Mouse (Mus musculus): Measurements from ENCODE around the gene Cxcl5.
"Not testable (repeated sequence)": the region's sequence is repeated elsewhere in the genome, so short reads cannot be mapped to it uniquely, and the experiment has no call there.

Cxcl5 gene

DNA sequence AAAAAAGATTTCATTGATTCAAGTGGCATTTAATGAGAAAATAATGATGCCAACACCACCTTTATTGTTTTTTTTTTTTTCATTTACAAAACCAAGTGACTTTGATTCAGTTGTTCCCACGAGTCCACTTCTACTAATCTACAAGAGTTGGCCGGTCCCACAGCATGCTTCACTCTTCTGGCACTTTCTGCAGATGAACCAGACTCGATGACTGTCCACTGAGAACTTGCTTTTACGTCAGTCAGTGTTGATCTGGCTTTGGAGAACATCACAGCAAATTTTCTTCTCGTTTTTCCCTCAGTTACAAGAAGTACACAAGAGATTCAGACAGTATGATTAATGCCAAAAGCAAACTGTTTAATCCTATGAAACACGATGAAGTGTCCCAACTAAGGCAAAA, 19.7 kb downstream of the Cxcl5 start:
- no peak for ATAC-seq (ENCODE audit: insufficient number of reproducible peaks, low FRiP score, low TSS enrichment)

DNA sequence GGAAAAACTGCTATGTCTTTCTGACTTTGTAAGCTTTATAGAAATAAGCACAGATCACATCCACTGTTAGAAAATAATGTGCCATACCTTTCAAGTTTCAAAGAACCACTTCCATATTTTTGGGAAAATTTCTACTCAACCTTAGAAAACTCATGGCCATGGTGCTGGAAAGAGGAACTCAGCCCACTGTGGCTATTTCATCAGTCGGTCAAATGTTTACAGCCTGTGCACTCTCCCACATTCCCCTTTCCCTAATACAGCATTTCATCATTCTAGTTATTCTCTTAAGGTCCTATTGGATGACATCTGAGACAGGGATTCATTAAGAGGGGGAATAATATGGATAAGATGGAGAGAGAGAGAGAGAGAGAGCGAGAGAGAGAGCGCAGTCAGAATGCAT, 24.5 kb downstream of the Cxcl5 start:
- no peak for ATAC-seq (ENCODE audit: insufficient number of reproducible peaks, low FRiP score, low TSS enrichment)

DNA sequence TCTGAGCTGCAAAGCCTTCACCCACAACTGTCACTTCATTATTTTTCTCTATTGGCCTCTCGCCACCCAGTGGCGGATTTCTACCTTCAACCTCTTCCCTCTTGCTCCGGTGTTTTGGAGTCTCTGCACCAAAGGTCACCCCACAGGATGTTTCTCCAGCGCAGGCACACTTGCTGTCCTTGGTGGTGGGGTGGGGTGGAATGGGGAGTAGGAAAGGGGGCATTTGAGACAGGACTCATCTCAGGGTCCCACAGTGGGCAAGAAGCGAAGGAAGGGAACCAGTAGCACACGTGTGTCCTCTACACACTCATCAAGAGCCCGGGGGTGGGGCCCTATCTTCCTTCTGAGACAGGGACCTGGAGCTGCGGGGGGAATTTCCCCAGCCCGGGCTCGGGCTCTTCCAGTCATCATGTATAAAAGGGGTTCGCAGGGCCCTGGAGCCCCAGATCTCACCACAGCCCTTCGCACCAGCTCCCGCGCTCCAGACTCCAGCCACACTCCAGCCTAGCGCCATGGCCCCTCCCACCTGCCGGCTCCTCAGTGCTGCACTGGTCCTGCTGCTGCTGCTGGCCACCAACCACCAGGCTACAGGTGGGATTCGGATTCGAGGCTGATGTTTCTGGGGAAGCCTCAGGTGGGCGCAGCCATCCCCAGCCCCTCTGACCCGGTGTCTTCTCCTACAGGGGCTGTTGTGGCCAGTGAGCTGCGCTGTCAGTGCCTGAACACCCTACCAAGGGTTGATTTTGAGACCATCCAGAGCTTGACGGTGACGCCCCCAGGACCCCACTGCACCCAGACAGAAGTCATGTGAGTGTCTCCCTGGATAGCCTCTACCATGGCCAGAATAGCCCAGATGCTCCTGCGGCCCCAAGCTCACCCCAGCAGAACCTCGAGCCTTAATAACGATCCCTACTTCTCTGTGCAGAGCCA, 26.8 kb downstream of the Cxcl5 start, which contains the start of gene Cxcl3:
TSS of gene Cxcl3 (plus strand) at position 445 of the 930 bp plus-strand sequence.
- peak; percentile 56; the same call in 1 of the 2 replicates for ATAC-seq (ENCODE audit: insufficient number of reproducible peaks, low FRiP score, low TSS enrichment)

DNA sequence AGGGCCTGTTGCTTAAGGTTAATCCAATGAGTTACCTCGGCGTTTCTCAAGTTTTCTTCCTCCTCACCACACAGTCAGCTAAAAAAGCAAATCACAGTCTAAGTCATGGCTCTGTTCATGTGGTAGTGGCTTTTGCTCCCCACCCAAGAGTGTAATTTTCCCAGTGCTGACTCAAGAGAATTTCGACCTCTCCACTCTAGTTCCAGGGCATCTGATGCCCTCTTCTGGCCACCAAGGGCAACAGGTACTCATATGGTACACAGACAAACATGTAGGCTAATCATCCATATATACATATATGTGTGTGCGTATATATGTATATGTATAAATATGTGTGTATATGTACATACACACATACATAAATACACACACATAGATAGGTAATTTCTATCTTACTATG, 29.0 kb downstream of the Cxcl5 start:
- no peak for ATAC-seq (ENCODE audit: insufficient number of reproducible peaks, low FRiP score, low TSS enrichment)

DNA sequence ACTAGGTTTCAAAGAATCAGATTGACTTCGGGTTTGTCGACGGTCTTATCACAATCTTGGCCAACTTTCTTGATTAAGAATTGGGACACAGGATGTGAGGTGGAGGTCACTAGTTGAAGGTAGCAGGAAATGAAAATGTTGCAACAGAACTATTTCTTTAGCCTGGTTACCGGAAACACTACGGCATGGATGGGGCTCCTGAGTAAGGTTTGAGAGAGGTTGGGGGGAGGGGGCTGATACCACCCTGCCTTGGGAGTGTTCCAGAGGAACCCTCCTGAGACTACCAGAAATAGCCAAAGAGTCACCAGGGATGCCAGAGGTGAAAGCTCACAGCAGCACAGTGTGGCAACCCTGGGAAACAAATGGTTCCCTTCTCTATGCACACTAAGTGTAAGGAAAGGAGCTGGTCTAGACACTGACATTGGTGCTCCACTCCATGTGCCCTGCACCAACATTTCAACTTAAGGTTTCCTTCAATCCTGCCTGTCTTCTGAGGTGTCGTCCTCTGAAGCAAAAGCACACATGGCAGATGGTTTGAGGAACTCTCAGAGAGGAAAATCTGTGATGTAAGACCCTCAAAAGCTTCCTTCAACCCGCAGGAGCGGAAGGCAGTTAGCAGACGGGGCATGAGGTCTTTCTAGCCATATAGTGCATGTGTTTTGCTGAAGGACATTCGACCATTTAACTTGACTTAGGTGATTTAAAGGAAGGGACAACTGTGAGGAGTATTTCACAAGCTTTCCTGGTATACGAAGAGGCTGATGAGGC, 30.3 kb downstream of the Cxcl5 start:
- no peak for ATAC-seq (ENCODE audit: insufficient number of reproducible peaks, low FRiP score, low TSS enrichment)

DNA sequence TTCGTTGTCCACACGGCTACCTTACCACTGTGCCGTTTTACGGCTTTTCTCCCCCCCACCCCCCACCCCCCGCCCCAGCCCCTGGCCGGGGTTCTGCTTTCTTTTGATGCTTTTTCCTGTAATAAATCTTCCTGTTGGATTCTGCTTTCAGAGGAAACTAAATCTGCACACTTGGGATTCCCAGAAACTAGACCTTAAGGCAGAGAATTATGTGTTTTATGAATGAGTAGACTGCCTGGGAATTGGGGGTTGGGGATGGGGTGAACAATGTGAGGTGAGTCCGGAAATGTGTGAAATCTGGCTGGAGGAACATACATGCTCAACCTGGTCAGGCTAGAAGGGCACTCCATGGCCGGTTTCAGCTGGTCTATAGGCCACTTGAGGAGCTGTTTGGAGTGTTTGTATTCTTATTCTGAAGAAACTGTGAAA, 30.9 kb downstream of the Cxcl5 start:
- no peak for ATAC-seq (ENCODE audit: insufficient number of reproducible peaks, low FRiP score, low TSS enrichment)

DNA sequence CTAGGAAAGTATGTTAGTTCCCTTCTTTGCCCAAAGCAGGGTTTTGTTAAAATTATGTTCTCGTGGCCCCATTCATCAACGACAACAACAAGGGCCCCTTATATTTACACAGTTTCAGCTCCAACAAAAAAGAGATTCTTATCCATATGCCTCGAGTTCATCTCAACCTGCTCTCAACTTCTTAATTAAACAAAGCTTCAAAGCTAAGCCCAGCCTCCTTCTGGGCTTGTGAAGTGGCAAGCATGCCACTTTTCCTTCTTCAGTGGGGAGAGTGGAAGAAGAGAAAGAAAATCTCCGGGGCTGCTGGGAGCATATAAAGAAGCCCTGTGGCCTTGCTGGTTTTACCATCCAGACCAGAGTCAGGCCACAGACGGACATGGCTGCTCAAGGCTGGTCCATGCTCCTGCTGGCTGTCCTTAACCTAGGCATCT, 35.0 kb downstream of the Cxcl5 start, which contains the start of gene Cxcl15:
TSS of gene Cxcl15 (plus strand) at position 340 of the 431 bp plus-strand sequence.
- no peak for ATAC-seq (ENCODE audit: insufficient number of reproducible peaks, low FRiP score, low TSS enrichment)

DNA sequence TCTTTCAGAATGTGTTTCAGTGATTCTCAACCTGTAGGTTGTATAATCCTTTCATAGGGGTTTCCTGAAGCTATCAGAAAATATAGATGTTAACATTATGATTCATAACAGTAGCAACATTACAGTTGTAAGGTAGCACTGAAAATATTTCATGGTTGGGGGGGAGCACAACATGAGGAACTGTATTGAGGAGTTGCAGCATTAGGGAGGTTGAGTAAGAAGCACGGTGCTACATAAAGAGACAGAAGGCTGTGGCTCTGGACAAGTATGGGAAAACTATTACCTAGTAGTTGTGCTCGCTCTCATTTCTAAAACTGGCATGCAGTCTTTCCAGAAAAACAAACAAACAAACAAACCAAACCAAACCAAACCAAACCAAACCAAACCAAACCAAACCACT, 36.2 kb downstream of the Cxcl5 start:
- not testable (repeated sequence) for ATAC-seq (ENCODE audit: insufficient number of reproducible peaks, low FRiP score, low TSS enrichment)

DNA sequence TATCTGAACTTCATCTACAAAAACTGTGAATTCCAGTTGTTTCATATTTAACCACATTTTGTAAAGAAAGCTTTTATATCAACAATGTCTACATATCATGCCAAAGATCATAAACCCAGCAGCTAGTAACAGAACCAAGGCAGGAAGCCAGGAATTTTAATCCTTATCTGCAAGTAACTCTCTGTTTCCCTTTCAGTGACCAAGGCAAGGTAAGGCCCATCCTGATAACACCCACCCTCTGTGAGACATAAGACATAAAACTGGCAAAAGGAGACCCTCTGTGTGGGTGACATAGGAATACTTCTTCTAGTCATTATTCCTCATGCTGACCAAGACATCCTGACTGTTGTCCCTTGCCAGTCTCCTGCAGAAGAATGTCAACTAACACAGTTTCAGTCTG, 45.4 kb downstream of the Cxcl5 start:
- no peak for ATAC-seq (ENCODE audit: insufficient number of reproducible peaks, low FRiP score, low TSS enrichment)

DNA sequence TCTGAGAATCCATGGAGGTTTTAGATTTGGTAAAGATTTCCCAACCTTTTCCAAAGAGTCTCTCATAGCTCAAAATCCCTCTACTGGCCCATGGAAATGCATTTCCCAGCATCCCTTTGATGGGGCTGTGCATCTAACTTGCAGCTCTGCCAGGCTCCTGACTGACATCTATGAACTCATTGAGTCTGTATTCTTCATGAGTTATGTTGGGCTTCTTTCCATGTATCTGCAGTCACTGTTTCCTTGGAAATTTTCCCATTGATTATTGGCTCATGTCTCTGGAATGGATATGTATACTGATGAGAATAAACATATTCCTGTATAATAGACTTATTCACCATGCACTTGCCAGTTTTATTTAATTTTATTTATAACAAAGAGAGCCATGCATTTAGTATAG, 46.9 kb downstream of the Cxcl5 start:
- ATAC-seq (ENCODE audit: insufficient number of reproducible peaks, low FRiP score, low TSS enrichment): no peak

DNA sequence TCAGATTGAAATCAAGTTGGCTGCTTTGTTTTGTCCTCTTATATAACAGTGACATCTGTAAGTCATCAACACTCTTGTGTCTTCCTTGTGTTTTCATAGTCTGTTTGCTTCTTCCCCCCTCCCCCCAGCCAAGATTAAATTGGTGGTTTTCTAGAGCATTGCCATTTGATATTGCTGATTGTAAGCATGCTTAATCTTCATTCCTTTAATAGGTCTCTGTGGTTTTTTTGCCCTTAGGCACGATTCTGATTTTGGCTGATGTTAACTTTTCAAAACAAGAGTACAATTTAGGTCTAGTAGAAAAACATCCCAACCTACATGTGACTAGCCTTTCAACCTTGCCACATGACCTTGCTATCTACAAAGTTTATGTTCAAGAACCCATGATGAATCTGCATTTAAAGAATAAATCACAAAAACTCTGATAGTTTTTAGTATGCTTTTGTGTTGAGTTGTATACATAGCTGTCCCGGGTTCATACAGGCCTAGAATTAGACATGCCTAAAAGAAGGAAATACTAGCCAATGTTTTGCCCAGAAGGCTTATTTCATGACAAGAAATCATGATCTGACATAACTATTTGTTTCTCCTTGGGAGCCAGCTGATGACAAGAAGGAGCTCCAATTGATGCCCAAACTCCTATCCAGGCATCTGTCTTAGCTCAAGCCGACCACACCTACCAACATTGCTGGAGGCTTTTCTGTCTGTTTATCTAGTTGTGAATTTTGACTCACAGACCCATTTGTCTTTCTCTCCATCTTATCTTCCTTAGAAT, 48.2 kb downstream of the Cxcl5 start:
- ATAC-seq (ENCODE audit: insufficient number of reproducible peaks, low FRiP score, low TSS enrichment): no peak

Measured in cerebellum, adult (tissue).